Mouse (Mus musculus): ENCODE results near the gene Cpox. TPM values are rescaled to one million over a fixed set of nuclear protein-coding genes. Genes with fewer than 3 reads are reported as not detected.
"Not testable (repeated sequence)": the region's sequence is repeated elsewhere in the genome, so short reads cannot be mapped to it uniquely, and the experiment has no call there.

Gene Cpox
- polyA plus RNA-seq, 1 experiment = 29.8 TPM

DNA sequence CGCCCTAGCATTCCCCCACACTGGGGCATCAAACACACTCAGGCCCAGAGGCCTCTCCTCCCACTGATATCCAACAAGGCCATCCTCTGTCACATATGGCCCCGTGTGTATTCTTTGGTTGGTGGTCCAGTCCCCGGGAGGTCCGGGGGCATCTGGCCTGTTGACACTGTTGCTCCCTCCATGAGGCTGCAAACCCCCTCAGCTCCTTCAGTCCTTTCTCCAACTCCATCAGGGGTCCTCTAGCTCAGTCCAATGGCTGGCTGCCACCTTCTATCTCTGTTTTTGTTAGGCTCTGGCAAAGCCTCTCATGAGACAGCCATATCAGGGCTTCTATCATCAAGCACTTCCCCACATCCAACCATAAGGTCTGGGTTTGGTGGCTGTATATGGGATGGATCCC is 13.6 kb upstream of the Cpox start:
- WGBS = 89% methylated on average over 4 of the region's 4 CpGs
- Histone ChIP-seq H3K4me3 (ENCODE audit: insufficient read depth, low read depth, low read length) (no peak overlapping the region), H3K27ac (ENCODE audit: insufficient read depth, low read depth, low read length) (no peak overlapping the region), H3K27me3 (replicated peaks; ENCODE audit: control insufficient read depth, insufficient read depth, low read length) (no peaks in the 10 kb centered on the region), H3K36me3 (ENCODE audit: control insufficient read depth, insufficient read depth, low read length) (no peaks in the 10 kb centered on the region), H3K4me1 (ENCODE audit: control insufficient read depth, insufficient read depth, low read length) (no peaks in the 10 kb centered on the region)
- no peak for TF ChIP-seq CTCF (conservative IDR thresholded peaks at IDR 0.05; ENCODE audit: insufficient read depth, insufficient read length, low read depth, low read length)
- TF ChIP-seq POLR2A (IDR thresholded peaks at IDR 0.05; ENCODE audit: low read depth, low read length) = no peak
- DNase-seq = no peak

DNA sequence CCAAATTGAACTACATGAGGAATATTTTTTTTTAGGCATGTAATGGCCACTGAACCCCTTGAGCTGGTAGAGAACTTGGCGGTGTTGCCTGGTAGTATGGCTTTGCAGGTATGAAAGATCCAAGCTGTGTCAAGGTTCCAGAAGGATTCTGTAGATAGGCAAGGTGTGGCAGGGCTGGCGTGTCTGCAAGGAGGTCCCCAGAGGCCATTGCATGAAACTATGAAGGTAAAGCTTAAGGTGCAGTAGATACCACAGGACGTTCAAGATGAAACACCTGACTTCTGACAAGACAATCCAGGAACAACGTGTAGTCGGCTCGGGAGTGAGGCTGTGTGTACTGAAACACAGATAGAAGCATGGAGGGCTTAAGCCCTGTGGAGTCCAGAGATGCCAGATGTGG is 11.4 kb upstream of the Cpox start:
- no peaks in the 10 kb centered on the region for H3K4me1 ChIP-seq (ENCODE audit: control insufficient read depth, insufficient read depth, low read length)
- DNase-seq = no peak
- no peaks in the 10 kb centered on the region for H3K36me3 ChIP-seq (ENCODE audit: control insufficient read depth, insufficient read depth, low read length)
- H3K27ac ChIP-seq (ENCODE audit: insufficient read depth, low read depth, low read length) = no peak overlapping the region
- WGBS = 89% methylated on average over 6 of the region's 6 CpGs
- H3K27me3 ChIP-seq (replicated peaks; ENCODE audit: control insufficient read depth, insufficient read depth, low read length) = no peaks in the 10 kb centered on the region
- no peak overlapping the region for H3K4me3 ChIP-seq (ENCODE audit: insufficient read depth, low read depth, low read length)
- TF ChIP-seq CTCF (conservative IDR thresholded peaks at IDR 0.05; ENCODE audit: insufficient read depth, insufficient read length, low read depth, low read length) (no peak), POLR2A (IDR thresholded peaks at IDR 0.05; ENCODE audit: low read depth, low read length) (no peak)

GRCm38 (mm10) chr16:58661826-58662225 is 8.3 kb upstream of the Cpox start:
- no peak for DNase-seq
- Histone ChIP-seq H3K27me3 (replicated peaks; ENCODE audit: control insufficient read depth, insufficient read depth, low read length) (no peaks in the 10 kb centered on the region), H3K4me1 (ENCODE audit: control insufficient read depth, insufficient read depth, low read length) (no peaks in the 10 kb centered on the region), H3K27ac (ENCODE audit: insufficient read depth, low read depth, low read length) (no peak overlapping the region), H3K4me3 (ENCODE audit: insufficient read depth, low read depth, low read length) (no peak overlapping the region), H3K36me3 (ENCODE audit: control insufficient read depth, insufficient read depth, low read length) (no peaks in the 10 kb centered on the region)
- TF ChIP-seq POLR2A (IDR thresholded peaks at IDR 0.05; ENCODE audit: low read depth, low read length) (no peak), CTCF (conservative IDR thresholded peaks at IDR 0.05; ENCODE audit: insufficient read depth, insufficient read length, low read depth, low read length) (no peak)
- 79% methylated on average over 5 of the region's 5 CpGs for WGBS

- Histone ChIP-seq H3K4me1 (ENCODE audit: control insufficient read depth, insufficient read depth, low read length) (no peaks in the 10 kb centered on the region), H3K4me3 (ENCODE audit: insufficient read depth, low read depth, low read length) (no peak overlapping the region), H3K36me3 (ENCODE audit: control insufficient read depth, insufficient read depth, low read length) (no peaks in the 10 kb centered on the region), H3K27me3 (replicated peaks; ENCODE audit: control insufficient read depth, insufficient read depth, low read length) (no peaks in the 10 kb centered on the region), H3K27ac (ENCODE audit: insufficient read depth, low read depth, low read length) (no peak overlapping the region)
- TF ChIP-seq POLR2A (IDR thresholded peaks at IDR 0.05; ENCODE audit: low read depth, low read length) = no peak
- TF ChIP-seq CTCF (conservative IDR thresholded peaks at IDR 0.05; ENCODE audit: insufficient read depth, insufficient read length, low read depth, low read length) = no peak
- peak; percentile 17 for DNase-seq
Observed at GRCm38 (mm10) chr16:58662287-58662791, 7.8 kb upstream of the Cpox start.

DNA sequence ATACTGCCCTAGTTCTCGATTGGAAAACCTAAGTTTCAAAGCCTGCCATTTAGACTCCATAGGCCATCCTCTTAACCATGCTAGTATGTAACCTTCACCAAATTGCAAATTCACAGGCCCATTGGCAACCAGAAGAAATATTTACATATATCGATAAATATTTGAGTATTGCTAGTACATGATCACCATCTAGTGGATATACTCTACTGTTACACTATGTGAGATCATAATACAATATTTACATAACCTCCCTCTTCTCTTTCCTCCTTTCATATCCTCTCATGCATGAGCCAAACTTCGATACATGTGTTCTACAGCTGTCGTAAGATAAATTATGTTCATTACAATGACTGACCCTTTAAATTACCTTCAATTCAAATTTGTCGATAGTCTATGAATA is 7.1 kb upstream of the Cpox start:
- no peaks in the 10 kb centered on the region for H3K4me1 ChIP-seq (ENCODE audit: control insufficient read depth, insufficient read depth, low read length)
- no peaks in the 10 kb centered on the region for H3K36me3 ChIP-seq (ENCODE audit: control insufficient read depth, insufficient read depth, low read length)
- DNase-seq = no peak
- H3K4me3 ChIP-seq (ENCODE audit: insufficient read depth, low read depth, low read length) = no peak overlapping the region
- no peak for TF ChIP-seq POLR2A (IDR thresholded peaks at IDR 0.05; ENCODE audit: low read depth, low read length)
- peak; percentile 16; the same call in 1 of the 2 replicates for TF ChIP-seq CTCF (conservative IDR thresholded peaks at IDR 0.05; ENCODE audit: insufficient read depth, insufficient read length, low read depth, low read length)
- H3K27ac ChIP-seq (ENCODE audit: insufficient read depth, low read depth, low read length) = no peak overlapping the region
- WGBS = 54% methylated on average over 5 of the region's 5 CpGs
- no peaks in the 10 kb centered on the region for H3K27me3 ChIP-seq (replicated peaks; ENCODE audit: control insufficient read depth, insufficient read depth, low read length)

- no peak overlapping the region for H3K27ac ChIP-seq (ENCODE audit: insufficient read depth, low read depth, low read length)
- no peak for TF ChIP-seq CTCF (conservative IDR thresholded peaks at IDR 0.05; ENCODE audit: insufficient read depth, insufficient read length, low read depth, low read length)
- TF ChIP-seq POLR2A (IDR thresholded peaks at IDR 0.05; ENCODE audit: low read depth, low read length) = no peak
Observed at GRCm38 (mm10) chr16:58663816-58664215, 6.3 kb upstream of the Cpox start.

DNA sequence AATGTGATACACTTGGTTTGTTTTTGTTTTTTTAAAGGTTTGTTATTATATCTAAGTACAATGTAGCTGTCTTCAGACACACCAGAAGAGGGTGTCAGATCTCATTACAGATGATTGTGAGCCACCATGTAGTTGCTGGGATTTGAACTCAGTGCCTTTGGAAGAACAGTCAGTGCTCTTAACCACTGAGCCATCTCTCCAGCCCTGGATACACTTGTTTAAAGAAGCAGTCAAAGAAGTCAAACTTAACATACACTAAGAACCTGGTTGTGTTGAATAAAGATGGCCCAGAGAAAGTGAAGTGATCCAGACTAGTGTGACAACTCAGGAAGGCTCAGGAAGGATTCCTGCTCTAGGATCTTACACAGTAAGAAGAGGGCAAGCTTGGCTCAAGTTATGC is 5.0 kb upstream of the Cpox start:
- not testable (repeated sequence) for H3K27me3 ChIP-seq (replicated peaks; ENCODE audit: control insufficient read depth, insufficient read depth, low read length); H3K4me1 ChIP-seq (ENCODE audit: control insufficient read depth, insufficient read depth, low read length); H3K4me3 ChIP-seq (ENCODE audit: insufficient read depth, low read depth, low read length); DNase-seq; H3K27ac ChIP-seq (ENCODE audit: insufficient read depth, low read depth, low read length); H3K36me3 ChIP-seq (ENCODE audit: control insufficient read depth, insufficient read depth, low read length)

More at GRCm38 (mm10) chr16:58663816-58664215, 6.3 kb upstream of the Cpox start:
- Histone ChIP-seq H3K27me3 (replicated peaks; ENCODE audit: control insufficient read depth, insufficient read depth, low read length) (no peaks in the 10 kb centered on the region), H3K36me3 (ENCODE audit: control insufficient read depth, insufficient read depth, low read length) (no peaks in the 10 kb centered on the region), H3K4me3 (ENCODE audit: insufficient read depth, low read depth, low read length) (no peak overlapping the region), H3K4me1 (ENCODE audit: control insufficient read depth, insufficient read depth, low read length) (no peaks in the 10 kb centered on the region)
- peak; percentile 17 for DNase-seq
- 71% methylated on average over 2 of the region's 2 CpGs for WGBS

GRCm38 (mm10) chr16:58666681-58667080 is 3.4 kb upstream of the Cpox start:
- H3K36me3 ChIP-seq (ENCODE audit: control insufficient read depth, insufficient read depth, low read length); DNase-seq; H3K27ac ChIP-seq (ENCODE audit: insufficient read depth, low read depth, low read length): not testable (repeated sequence)

More at GRCm38 (mm10) chr16:58666681-58667080, 3.4 kb upstream of the Cpox start:
- WGBS = 87% methylated on average over 3 of the region's 3 CpGs
- not testable (repeated sequence) for H3K4me1 ChIP-seq (ENCODE audit: control insufficient read depth, insufficient read depth, low read length); H3K4me3 ChIP-seq (ENCODE audit: insufficient read depth, low read depth, low read length); H3K27me3 ChIP-seq (replicated peaks; ENCODE audit: control insufficient read depth, insufficient read depth, low read length)
